In genomic region chr5:110232346-110232745, GRCm38 (mm10) we compare ENCODE assay signal across 8 mouse cellular contexts. TPM values are rescaled to one million over a fixed set of nuclear protein-coding genes. Genes with fewer than 3 reads are reported as not detected.
DNase-seq lines count a peak whose midpoint lies in the region; ATAC-seq and TF ChIP-seq lines count a peak whose summit lies in the region.

No protein-coding gene starts in this region.

- H3K4me1 ChIP-seq in kidney, embryonic 16.5 days (ENCODE audit: insufficient read depth, low read length), result peaks cover 14% of the 10 kb centered on the region
- peaks cover 1% of the 10 kb centered on the region; the same call in 1 of the 2 replicates for H3K4me1 ChIP-seq in bone marrow, adult 2 months (ENCODE audit: control insufficient read depth, insufficient read depth, low read length)
- peaks cover 24% of the 10 kb centered on the region for H3K4me1 ChIP-seq in midbrain, embryonic 13.5 days (replicated peaks)

- 0 out of 2 replicates have a peak overlapping the region, but pooled peaks have one; percentile 2 for H3K9ac ChIP-seq in kidney, embryonic 16.5 days (replicated peaks; ENCODE audit: low read length)
- no peak overlapping the region for H3K9ac ChIP-seq in midbrain, embryonic 13.5 days (replicated peaks)

- DNase-seq in kidney, adult 18-20 months, result no peak
- DNase-seq in ovary, postnatal 36 days (ENCODE audit: low spot score), result no peak
- no peak for DNase-seq in adipocyte (ENCODE audit: low spot score)
- no peak for DNase-seq in ovary, adult 18-20 months (ENCODE audit: low spot score)

- no peak for ATAC-seq in kidney, embryonic 16.5 days (ENCODE audit: low FRiP score, low TSS enrichment)
- peak; percentile 64 for ATAC-seq in granulocyte monocyte progenitor cell, adult 5-6 weeks (replicated peaks; ENCODE audit: poor library complexity, severe bottlenecking)
- ATAC-seq in midbrain, embryonic 13.5 days, result no peak

- H3K27ac ChIP-seq in kidney, embryonic 16.5 days (ENCODE audit: low read length), result no peak overlapping the region
- H3K27ac ChIP-seq in bone marrow, adult 2 months (ENCODE audit: control insufficient read depth, insufficient read depth, low read depth, low read length, poor library complexity), result no peak overlapping the region; the same call in 1 of the 2 replicates
- H3K27ac ChIP-seq in midbrain, embryonic 13.5 days, result no peak overlapping the region

- H3K27me3 ChIP-seq in kidney, embryonic 16.5 days (ENCODE audit: insufficient read depth, low read length), result no peaks in the 10 kb centered on the region
- H3K27me3 ChIP-seq in midbrain, embryonic 13.5 days, result no peaks in the 10 kb centered on the region

- 0 out of 2 replicates have a peak overlapping the region, but pooled peaks have one; percentile 90 for H3K4me3 ChIP-seq in kidney, embryonic 16.5 days (ENCODE audit: low read length)
- peak overlapping the region; percentile 52 for H3K4me3 ChIP-seq in bone marrow, adult 2 months (replicated peaks; ENCODE audit: control insufficient read depth, low read depth, low read length)
- peak overlapping the region; percentile 98; the same call in 1 of the 2 replicates for H3K4me3 ChIP-seq in midbrain, embryonic 13.5 days (replicated peaks)

- TF ChIP-seq POLR2A in bone marrow, adult 2 months (IDR thresholded peaks at IDR 0.05; ENCODE audit: borderline replicate concordance, control insufficient read depth, low read depth, low read length), result no peak

- no peaks in the 10 kb centered on the region for H3K9me3 ChIP-seq in kidney, embryonic 16.5 days (ENCODE audit: low read length)
- no peaks in the 10 kb centered on the region for H3K9me3 ChIP-seq in midbrain, embryonic 13.5 days

- H3K36me3 ChIP-seq in kidney, embryonic 16.5 days (ENCODE audit: insufficient read depth, low read length), result peaks cover 17% of the 10 kb centered on the region; the same call in 1 of the 2 replicates
- H3K36me3 ChIP-seq in midbrain, embryonic 13.5 days, result peaks cover 33% of the 10 kb centered on the region

- peak overlapping the region; percentile 75; the same call in 1 of the 2 replicates for H3K4me2 ChIP-seq in kidney, embryonic 16.5 days (replicated peaks; ENCODE audit: low read depth, low read length)
- peak overlapping the region; percentile 74 for H3K4me2 ChIP-seq in midbrain, embryonic 13.5 days (replicated peaks)

- WGBS in kidney, embryonic 16.5 days, result 81% methylated on average over 6 of the region's 6 CpGs
- WGBS in bone marrow, adult 2 months, result 10% methylated on average over 6 of the region's 6 CpGs
- 94% methylated on average over 6 of the region's 6 CpGs for WGBS in midbrain, embryonic 13.5 days

- TF ChIP-seq CTCF in bone marrow, adult 2 months (IDR thresholded peaks at IDR 0.05; ENCODE audit: control insufficient read depth, insufficient read depth, low read length), result no peak

RNA-seq across cellular contexts. Expression of gene Ankle2, which starts 1.5 kb away (rescaled TPM):
- polyA plus RNA-seq in kidney, embryonic 16.5 days (2015; fragmentation: Nextera tagmentation; extraction: Ambion mirVana), result 24.3 and 25.5 TPM in 2 replicates
- polyA plus RNA-seq in bone marrow, adult 2 months (2011; ENCODE audit: insufficient read depth, insufficient read length, low replicate concordance, missing spikeins), result 10.0 and 21.0 TPM in 2 replicates
- 31.4 and 42.7 TPM in 2 replicates for total RNA-seq in granulocyte monocyte progenitor cell, adult 5-6 weeks (2014; fragmentation: Nextera tagmentation)
- total RNA-seq in granulocyte monocyte progenitor cell, adult 5-6 weeks (2017), result 53.1 and 68.9 TPM in 2 replicates
- polyA plus RNA-seq in midbrain, embryonic 13.5 days (2015; fragmentation: Nextera tagmentation; extraction: Ambion mirVana), result 23.8 and 31.5 TPM in 2 replicates

RNA-seq across cellular contexts. Expression of gene Pgam5, which starts 37.4 kb away (rescaled TPM):
- polyA plus RNA-seq in kidney, embryonic 16.5 days (2015; fragmentation: Nextera tagmentation; extraction: Ambion mirVana), result 68.5 and 74.5 TPM in 2 replicates
- polyA plus RNA-seq in bone marrow, adult 2 months (2011; ENCODE audit: insufficient read depth, insufficient read length, low replicate concordance, missing spikeins), result 12.9 and 24.3 TPM in 2 replicates
- total RNA-seq in granulocyte monocyte progenitor cell, adult 5-6 weeks (2014; fragmentation: Nextera tagmentation), result 37.7 and 42.2 TPM in 2 replicates
- 41.4 and 45.0 TPM in 2 replicates for total RNA-seq in granulocyte monocyte progenitor cell, adult 5-6 weeks (2017)
- polyA plus RNA-seq in midbrain, embryonic 13.5 days (2015; fragmentation: Nextera tagmentation; extraction: Ambion mirVana), result 87.1 and 91.5 TPM in 2 replicates

RNA-seq across cellular contexts. Expression of gene Pxmp2, which starts 53.6 kb away (rescaled TPM):
- polyA plus RNA-seq in kidney, embryonic 16.5 days (2015; fragmentation: Nextera tagmentation; extraction: Ambion mirVana), result 25.1 and 27.3 TPM in 2 replicates
- 7.9 and 33.1 TPM in 2 replicates for polyA plus RNA-seq in bone marrow, adult 2 months (2011; ENCODE audit: insufficient read depth, insufficient read length, low replicate concordance, missing spikeins)
- 9.7 TPM in 1 of 2 replicates, not detected in the other for total RNA-seq in granulocyte monocyte progenitor cell, adult 5-6 weeks (2014; fragmentation: Nextera tagmentation)
- total RNA-seq in granulocyte monocyte progenitor cell, adult 5-6 weeks (2017), result 4.3 and 6.3 TPM in 2 replicates
- polyA plus RNA-seq in midbrain, embryonic 13.5 days (2015; fragmentation: Nextera tagmentation; extraction: Ambion mirVana), result 9.2 and 10.2 TPM in 2 replicates

RNA-seq across cellular contexts. Expression of gene Pole, which starts 53.8 kb away (rescaled TPM):
- 30.3 and 32.1 TPM in 2 replicates for polyA plus RNA-seq in kidney, embryonic 16.5 days (2015; fragmentation: Nextera tagmentation; extraction: Ambion mirVana)
- 39.8 and 57.3 TPM in 2 replicates for polyA plus RNA-seq in bone marrow, adult 2 months (2011; ENCODE audit: insufficient read depth, insufficient read length, low replicate concordance, missing spikeins)
- total RNA-seq in granulocyte monocyte progenitor cell, adult 5-6 weeks (2014; fragmentation: Nextera tagmentation), result 92.1 and 96.7 TPM in 2 replicates
- total RNA-seq in granulocyte monocyte progenitor cell, adult 5-6 weeks (2017), result 46.4 and 48.5 TPM in 2 replicates
- polyA plus RNA-seq in midbrain, embryonic 13.5 days (2015; fragmentation: Nextera tagmentation; extraction: Ambion mirVana), result 12.6 and 14.0 TPM in 2 replicates

RNA-seq across cellular contexts. Expression of gene Golga3, which starts 55.8 kb away (rescaled TPM):
- polyA plus RNA-seq in kidney, embryonic 16.5 days (2015; fragmentation: Nextera tagmentation; extraction: Ambion mirVana), result 19.2 and 19.6 TPM in 2 replicates
- polyA plus RNA-seq in bone marrow, adult 2 months (2011; ENCODE audit: insufficient read depth, insufficient read length, low replicate concordance, missing spikeins), result 4.9 and 11.2 TPM in 2 replicates
- total RNA-seq in granulocyte monocyte progenitor cell, adult 5-6 weeks (2014; fragmentation: Nextera tagmentation), result 16.9 and 23.9 TPM in 2 replicates
- 19.4 and 22.8 TPM in 2 replicates for total RNA-seq in granulocyte monocyte progenitor cell, adult 5-6 weeks (2017)
- 22.5 and 22.7 TPM in 2 replicates for polyA plus RNA-seq in midbrain, embryonic 13.5 days (2015; fragmentation: Nextera tagmentation; extraction: Ambion mirVana)
